Mouse (Mus musculus): ENCODE results near the gene Borcs6. TPM values are rescaled to one million over a fixed set of nuclear protein-coding genes. Genes with fewer than 3 reads are reported as not detected.

Borcs6 gene
- total RNA-seq, 1 experiment from 2014 or later: 5.2 TPM

- ATAC-seq (replicated peaks in 1 of 2; ENCODE audit: insufficient read depth in 1 of 2, low FRiP score in 2 of 2, low TSS enrichment in 1 of 2, low read depth in 1 of 2, poor library complexity in 2 of 2, severe bottlenecking in 2 of 2): peak; percentile 81 to 84
These were observed 13.8 kb upstream of the Borcs6 start, which contains the start of gene Aurkb for GRCm38 (mm10) chr11:69045531-69046394. Aurkb (plus strand) TSS chr11:69045647.

- no peak for ATAC-seq (replicated peaks in 1 of 2; ENCODE audit: insufficient read depth in 1 of 2, low FRiP score in 2 of 2, low TSS enrichment in 1 of 2, low read depth in 1 of 2, poor library complexity in 2 of 2, severe bottlenecking in 2 of 2)
These were observed 13.1 kb upstream of the Borcs6 start for GRCm38 (mm10) chr11:69046395-69046774.

GRCm38 (mm10) chr11:69047592-69047991, 11.9 kb upstream of the Borcs6 start:
- ATAC-seq (replicated peaks in 1 of 2; ENCODE audit: insufficient read depth in 1 of 2, low FRiP score in 2 of 2, low TSS enrichment in 1 of 2, low read depth in 1 of 2, poor library complexity in 2 of 2, severe bottlenecking in 2 of 2): no peak

GRCm38 (mm10) chr11:69048151-69048550, 11.4 kb upstream of the Borcs6 start:
- ATAC-seq (replicated peaks in 1 of 2; ENCODE audit: insufficient read depth in 1 of 2, low FRiP score in 2 of 2, low TSS enrichment in 1 of 2, low read depth in 1 of 2, poor library complexity in 2 of 2, severe bottlenecking in 2 of 2): no peak

- no peak for ATAC-seq (replicated peaks in 1 of 2; ENCODE audit: insufficient read depth in 1 of 2, low FRiP score in 2 of 2, low TSS enrichment in 1 of 2, low read depth in 1 of 2, poor library complexity in 2 of 2, severe bottlenecking in 2 of 2)
These were observed 8.8 kb upstream of the Borcs6 start for GRCm38 (mm10) chr11:69050748-69051147.

DNA sequence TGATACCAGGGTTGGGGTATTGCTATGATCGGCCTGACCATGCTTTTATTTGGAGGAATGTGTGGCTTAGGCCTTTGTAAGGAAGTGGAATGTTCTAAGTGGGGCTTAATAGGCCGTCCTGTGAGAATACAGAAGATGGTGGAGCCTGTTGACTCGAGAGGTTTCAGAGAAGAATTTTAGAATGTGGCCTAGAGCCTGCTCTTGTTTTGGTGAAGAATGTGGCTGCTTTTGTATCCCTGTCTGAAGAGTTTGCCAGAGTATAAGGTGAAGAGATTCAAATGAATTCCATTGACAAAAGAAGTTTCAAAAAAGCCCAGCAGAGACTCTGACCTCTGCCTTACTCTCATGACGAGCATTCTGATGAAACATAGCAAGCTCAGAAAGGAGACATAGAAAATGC, 7.7 kb upstream of the Borcs6 start:
- ATAC-seq (replicated peaks in 1 of 2; ENCODE audit: insufficient read depth in 1 of 2, low FRiP score in 2 of 2, low TSS enrichment in 1 of 2, low read depth in 1 of 2, poor library complexity in 2 of 2, severe bottlenecking in 2 of 2): no peak

GRCm38 (mm10) chr11:69052824-69053421, 6.6 kb upstream of the Borcs6 start:
- no peak for ATAC-seq (replicated peaks in 1 of 2; ENCODE audit: insufficient read depth in 1 of 2, low FRiP score in 2 of 2, low TSS enrichment in 1 of 2, low read depth in 1 of 2, poor library complexity in 2 of 2, severe bottlenecking in 2 of 2)

DNA sequence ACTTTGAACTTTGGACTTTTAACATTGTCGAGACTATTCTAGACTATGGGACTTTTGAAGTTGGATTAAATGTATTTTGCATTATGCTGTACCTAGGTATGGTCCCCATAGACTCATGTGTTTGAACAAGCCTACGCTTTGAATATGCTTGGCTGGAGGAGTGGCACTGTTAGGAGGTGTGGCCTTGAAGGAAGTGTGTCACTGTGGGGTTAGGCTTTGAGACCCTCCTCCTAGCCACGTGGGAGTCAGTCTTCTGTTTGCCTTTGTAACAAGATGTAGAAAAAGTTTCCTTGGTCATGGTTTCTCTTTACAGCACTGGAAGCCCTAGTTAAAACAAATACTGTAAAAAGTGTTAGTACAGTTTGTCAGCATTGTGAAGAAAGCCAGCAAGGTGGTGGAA, 5.7 kb upstream of the Borcs6 start:
- peak; percentile 30 to 49 for ATAC-seq (replicated peaks in 1 of 2; ENCODE audit: insufficient read depth in 1 of 2, low FRiP score in 2 of 2, low TSS enrichment in 1 of 2, low read depth in 1 of 2, poor library complexity in 2 of 2, severe bottlenecking in 2 of 2)

GRCm38 (mm10) chr11:69058265-69058664, 1.3 kb upstream of the Borcs6 start:
- ATAC-seq (replicated peaks in 1 of 2; ENCODE audit: insufficient read depth in 1 of 2, low FRiP score in 2 of 2, low TSS enrichment in 1 of 2, low read depth in 1 of 2, poor library complexity in 2 of 2, severe bottlenecking in 2 of 2): no peak

DNA sequence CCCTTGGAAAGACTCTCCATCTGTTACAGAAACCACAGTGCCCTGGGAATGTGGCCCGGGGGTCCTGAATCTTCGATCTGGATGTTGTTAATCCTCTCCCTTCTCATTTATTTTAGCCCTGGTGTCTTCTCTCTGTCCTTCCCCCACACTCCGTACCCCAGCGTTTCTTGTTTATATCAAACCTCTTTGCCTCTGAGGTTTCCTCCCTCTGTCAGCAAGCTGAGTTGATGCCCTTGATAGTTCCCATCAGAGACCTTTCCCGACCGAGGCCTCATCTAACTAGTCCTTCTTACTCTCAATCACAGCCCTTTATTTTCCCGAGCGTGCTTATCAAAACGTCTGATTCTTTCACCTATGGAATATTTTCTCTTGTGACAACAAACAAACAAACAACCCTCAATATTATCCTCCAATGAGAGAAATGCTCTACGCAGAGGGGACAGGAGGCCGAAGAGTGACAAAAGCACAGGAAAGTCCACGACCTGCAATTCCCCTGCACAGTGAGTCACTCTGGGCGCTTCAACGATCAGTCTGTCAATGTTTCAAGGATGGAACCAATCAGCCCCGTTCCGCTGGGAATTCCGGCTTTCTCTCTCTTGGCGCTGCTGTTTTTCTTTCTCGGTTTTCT, 674 bp upstream of the Borcs6 start:
- ATAC-seq (replicated peaks in 1 of 2; ENCODE audit: insufficient read depth in 1 of 2, low FRiP score in 2 of 2, low TSS enrichment in 1 of 2, low read depth in 1 of 2, poor library complexity in 2 of 2, severe bottlenecking in 2 of 2): no peak

DNA sequence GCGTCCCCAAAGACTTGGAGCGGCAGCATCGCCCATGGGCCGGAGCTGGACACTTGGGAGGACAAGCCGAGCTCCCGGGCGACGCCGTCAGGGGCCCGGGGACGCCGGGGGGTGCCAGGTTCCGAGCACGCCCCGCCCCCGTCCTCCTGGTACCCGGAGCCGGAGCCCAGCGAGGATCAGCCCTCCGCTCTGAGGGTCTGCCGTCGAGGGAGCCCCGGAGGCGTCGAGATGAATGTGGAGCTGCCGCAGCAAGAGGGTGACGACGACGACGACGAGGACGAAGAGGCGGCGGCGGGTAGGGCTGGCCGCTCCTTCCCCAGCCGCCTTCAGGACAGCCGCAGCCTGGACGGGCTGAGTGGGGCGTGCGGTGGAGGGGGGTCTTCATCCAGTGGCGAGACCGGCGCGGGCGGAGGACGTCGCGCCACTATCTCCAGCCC, 476 bp downstream of the Borcs6 start:
- no peak for ATAC-seq (replicated peaks in 1 of 2; ENCODE audit: insufficient read depth in 1 of 2, low FRiP score in 2 of 2, low TSS enrichment in 1 of 2, low read depth in 1 of 2, poor library complexity in 2 of 2, severe bottlenecking in 2 of 2)

DNA sequence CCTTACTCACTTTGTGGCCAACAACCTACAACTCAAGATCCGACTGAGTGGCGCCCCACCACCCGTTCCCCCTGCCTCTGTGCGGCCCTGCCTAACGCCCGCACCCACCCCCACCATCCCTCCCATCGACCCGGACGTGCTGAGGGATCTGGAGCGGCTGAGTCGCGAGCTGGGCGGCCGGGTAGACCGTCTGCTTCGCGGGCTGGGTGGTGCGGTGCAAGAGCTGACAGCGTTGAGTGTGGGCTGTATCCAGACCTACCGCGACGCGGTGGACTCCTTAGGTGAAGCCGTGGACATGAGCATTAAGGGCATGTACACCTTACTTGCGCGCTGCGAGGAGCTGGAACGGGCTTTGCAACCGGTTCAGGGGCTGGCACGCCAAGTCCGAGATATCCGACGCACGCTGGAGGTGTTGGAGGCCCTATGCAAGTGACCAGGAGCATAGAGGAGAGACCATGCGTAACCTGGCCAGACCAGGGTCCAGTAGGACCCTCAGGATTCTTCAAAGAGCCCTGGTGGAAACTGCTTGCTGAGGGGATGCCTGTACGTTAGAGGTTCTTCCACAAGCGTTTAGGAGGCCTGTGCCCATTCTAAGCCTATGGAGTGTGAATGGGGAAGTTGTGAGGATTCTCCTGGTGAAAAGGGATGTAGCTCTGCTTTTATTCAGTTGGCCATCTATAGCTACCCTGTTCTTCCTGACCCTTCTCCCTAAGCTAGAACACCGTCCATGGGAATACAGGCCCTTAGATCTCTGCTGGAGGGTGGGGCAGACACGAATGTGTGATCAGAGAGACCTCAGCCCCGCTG, 1.1 kb downstream of the Borcs6 start:
- no peak for ATAC-seq (replicated peaks in 1 of 2; ENCODE audit: insufficient read depth in 1 of 2, low FRiP score in 2 of 2, low TSS enrichment in 1 of 2, low read depth in 1 of 2, poor library complexity in 2 of 2, severe bottlenecking in 2 of 2)

DNA sequence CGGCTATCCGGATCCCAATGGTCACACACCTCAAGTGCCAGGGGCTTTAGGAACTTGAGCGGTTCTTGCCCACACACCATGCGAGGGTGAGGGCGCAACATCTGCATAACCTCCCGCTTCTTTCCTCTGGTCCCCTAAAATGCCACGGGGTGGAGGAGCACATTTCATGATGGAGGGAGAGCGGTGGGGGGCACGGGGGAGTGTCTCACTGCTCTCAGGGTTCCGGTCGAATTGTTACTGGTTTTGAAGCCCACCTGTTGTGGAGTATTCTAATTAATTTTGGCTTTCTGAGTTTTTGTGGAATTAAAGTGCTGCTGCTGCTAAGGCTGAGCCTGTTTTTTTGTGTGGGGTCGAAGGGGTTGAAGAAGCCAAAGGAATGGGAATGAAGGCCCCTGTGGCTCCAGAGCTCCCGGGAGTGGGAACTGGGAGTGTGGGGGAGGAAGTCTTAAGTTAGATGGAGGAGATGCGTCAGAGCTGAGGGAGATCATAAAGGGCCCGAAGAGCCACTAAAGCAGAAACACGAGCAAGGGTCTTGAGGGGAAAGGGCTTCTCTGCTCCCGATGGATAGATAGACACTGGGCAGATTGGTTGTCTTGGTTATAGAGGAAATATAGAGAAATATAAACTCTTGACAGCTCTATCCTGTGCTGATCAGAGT, 1.9 kb downstream of the Borcs6 start:
- ATAC-seq (replicated peaks in 1 of 2; ENCODE audit: insufficient read depth in 1 of 2, low FRiP score in 2 of 2, low TSS enrichment in 1 of 2, low read depth in 1 of 2, poor library complexity in 2 of 2, severe bottlenecking in 2 of 2): no peak

GRCm38 (mm10) chr11:69062194-69062760, 2.8 kb downstream of the Borcs6 start:
- peak in 1 of 2 experiments; percentile 2; a peak in 2 of 4 replicates for ATAC-seq (replicated peaks in 1 of 2; ENCODE audit: insufficient read depth in 1 of 2, low FRiP score in 2 of 2, low TSS enrichment in 1 of 2, low read depth in 1 of 2, poor library complexity in 2 of 2, severe bottlenecking in 2 of 2)

- ATAC-seq (replicated peaks in 1 of 2; ENCODE audit: insufficient read depth in 1 of 2, low FRiP score in 2 of 2, low TSS enrichment in 1 of 2, low read depth in 1 of 2, poor library complexity in 2 of 2, severe bottlenecking in 2 of 2): peak; percentile 8 to 17; a peak in 3 of 4 replicates
These were observed 3.3 kb downstream of the Borcs6 start for GRCm38 (mm10) chr11:69062761-69063224.

- ATAC-seq (replicated peaks in 1 of 2; ENCODE audit: insufficient read depth in 1 of 2, low FRiP score in 2 of 2, low TSS enrichment in 1 of 2, low read depth in 1 of 2, poor library complexity in 2 of 2, severe bottlenecking in 2 of 2): no peak
These were observed 4.1 kb downstream of the Borcs6 start for GRCm38 (mm10) chr11:69063413-69064201.

Measured in hematopoietic stem cell, adult 5-6 weeks (primary cell).